Mouse (Mus musculus): ENCODE measurements around the gene Padi4.

DNA sequence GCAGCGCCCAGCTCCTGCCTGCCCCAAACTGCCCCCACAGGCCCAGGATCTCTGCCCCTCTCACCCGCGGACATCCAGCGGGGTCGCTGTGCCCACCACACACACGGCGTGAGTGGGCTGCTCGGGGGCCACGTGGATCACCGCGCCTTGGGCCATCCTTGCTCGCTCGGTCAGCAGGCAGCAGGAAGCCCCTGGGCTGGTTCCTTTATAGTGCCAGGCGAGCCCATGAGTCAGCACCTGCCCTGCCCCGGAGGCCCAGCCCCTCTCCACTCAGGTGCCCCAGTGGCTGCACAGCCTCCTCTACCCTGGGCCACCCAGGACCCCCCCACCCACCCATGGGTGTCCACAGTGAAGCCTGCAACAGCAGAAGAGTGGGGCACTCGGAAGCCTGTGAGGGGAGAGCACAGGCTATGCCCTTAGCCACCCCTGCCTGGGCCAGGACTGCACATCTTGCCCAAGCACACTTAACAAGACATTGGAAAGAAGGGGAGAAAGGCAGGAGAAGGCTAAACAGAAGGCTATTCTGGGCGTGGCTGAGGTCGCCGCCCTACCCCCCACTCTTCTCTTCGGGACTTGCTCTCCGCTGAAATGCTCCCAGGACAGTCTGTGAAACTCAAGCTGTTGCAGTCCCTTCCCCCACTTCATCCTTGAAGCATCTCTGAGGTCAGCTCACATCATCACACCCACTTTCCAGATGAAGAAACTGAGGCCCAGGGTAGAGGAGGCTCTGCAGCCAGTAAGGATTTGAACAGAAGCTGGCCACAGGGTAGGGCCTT, at the start of gene Padi4:
- no peak for TF ChIP-seq CEBPB (IDR thresholded peaks at IDR 0.05; ENCODE audit: low read depth)
- no peak for TF ChIP-seq CTCF (IDR thresholded peaks at IDR 0.05; ENCODE audit: control insufficient read depth, insufficient read depth, insufficient read length)
- no peak for TF ChIP-seq FOSL1 (IDR thresholded peaks at IDR 0.05; ENCODE audit: insufficient read depth, low read length, poor library complexity, severe bottlenecking)
- no peak for TF ChIP-seq MAX (IDR thresholded peaks at IDR 0.05)
- no peak for TF ChIP-seq MYOG (IDR thresholded peaks at IDR 0.05; ENCODE audit: control insufficient read depth, extremely low read depth, insufficient read length)
- TF ChIP-seq USF1 (IDR thresholded peaks at IDR 0.05; ENCODE audit: low read depth) = no peak
- no peak for TF ChIP-seq MYOD1 (IDR thresholded peaks at IDR 0.05; ENCODE audit: control insufficient read depth, insufficient read length, low read depth)
